Mouse (Mus musculus) hindbrain, embryonic 14.5 days (tissue): ENCODE results near the gene Amdhd2. TPM values are rescaled to one million over a fixed set of nuclear protein-coding genes. Genes with fewer than 3 reads are reported as not detected.

Source experiments
- polyA plus RNA-seq: library from polyadenylated mRNA; unstranded; fragments of >200 nt; fragmentation: Nextera tagmentation; extraction: Ambion mirVana; gene quantifications from 2 replicates; pipeline ENCODE4 v1.2.1, GENCODE M21; 2014

Amdhd2 gene
- polyA plus RNA-seq, 1 experiment from 2014 or later: 30.6 TPM

Other genes with a start within 250 kb of the Amdhd2 start
- not detected in 2 replicates for gene Dcpp3, start 246.3 kb downstream of the Amdhd2 start, polyA plus RNA-seq
- gene Sbp, start 222.1 kb downstream of the Amdhd2 start, polyA plus RNA-seq: not detected in 2 replicates
- gene Sbpl, start 208.5 kb downstream of the Amdhd2 start, polyA plus RNA-seq: not detected in 2 replicates
- gene Prss30, start 183.2 kb downstream of the Amdhd2 start, polyA plus RNA-seq: not detected in 2 replicates
- gene Prss22, start 165.7 kb downstream of the Amdhd2 start, polyA plus RNA-seq: not detected in 2 replicates
- gene Prss27, start 125.6 kb downstream of the Amdhd2 start, polyA plus RNA-seq: 0.16 TPM in 1 of 2 replicates, not detected in the other
- 77.8 and 79.9 TPM in 2 replicates for gene Kctd5, start 90.3 kb downstream of the Amdhd2 start, polyA plus RNA-seq
- gene Pdpk1, start 12.8 kb downstream of the Amdhd2 start, polyA plus RNA-seq: 71.3 and 75.1 TPM in 2 replicates
- gene Atp6v0c, start 5.9 kb upstream of the Amdhd2 start, polyA plus RNA-seq: 1,495 and 1,569 TPM in 2 replicates
- 27.1 and 27.6 TPM in 2 replicates for gene Tbc1d24, start 41.8 kb upstream of the Amdhd2 start, polyA plus RNA-seq
- gene Ntn3, start 45.8 kb upstream of the Amdhd2 start, polyA plus RNA-seq: 3.9 and 5.0 TPM in 2 replicates
- 8.2 and 10.1 TPM in 2 replicates for gene Tedc2, start 57.1 kb upstream of the Amdhd2 start, polyA plus RNA-seq
- gene Ccnf, start 87.7 kb upstream of the Amdhd2 start, polyA plus RNA-seq: 11.8 and 21.2 TPM in 2 replicates
- 0.63 and 1.1 TPM in 2 replicates for gene Abca17, start 187.3 kb upstream of the Amdhd2 start, polyA plus RNA-seq
- gene Abca3, start 188.2 kb upstream of the Amdhd2 start, polyA plus RNA-seq: 32.8 and 34.8 TPM in 2 replicates